Mouse (Mus musculus): ENCODE results near the gene Six6.

- TF ChIP-seq JUND (IDR thresholded peaks at IDR 0.05; ENCODE audit: low read depth, low read length): no peak
- TF ChIP-seq CTCF (IDR thresholded peaks at IDR 0.05 in 2 of 3, conservative IDR thresholded peaks at IDR 0.05 in 1 of 3; ENCODE audit: control insufficient read depth in 1 of 3, insufficient read depth in 1 of 3, low read depth in 2 of 3, low read length in 3 of 3, poor library complexity in 1 of 3, severe bottlenecking in 1 of 3): peak; percentile 78 to 94 (median 89)
- no peak for TF ChIP-seq NRF1 (IDR thresholded peaks at IDR 0.05; ENCODE audit: insufficient read depth, low read depth, low read length, poor library complexity, severe bottlenecking)
- TF ChIP-seq TCF12 (IDR thresholded peaks at IDR 0.05; ENCODE audit: low read depth, low read length): no peak
- no peak for TF ChIP-seq POLR2A (IDR thresholded peaks at IDR 0.05; ENCODE audit: control insufficient read depth in 1 of 2, insufficient read depth in 1 of 2, low read depth in 1 of 2, low read length in 2 of 2, poor library complexity in 1 of 2)
- peak in 1 of 2 experiments; percentile 31; a peak in 1 of 4 replicates for TF ChIP-seq EP300 (IDR thresholded peaks at IDR 0.05; ENCODE audit: low read depth in 1 of 2, low read length in 2 of 2)
- TF ChIP-seq E2F4 (IDR thresholded peaks at IDR 0.05; ENCODE audit: borderline replicate concordance, low read depth, low read length): no peak
- TF ChIP-seq ELF1 (IDR thresholded peaks at IDR 0.05; ENCODE audit: low read depth, low read length): no peak
- no peak for TF ChIP-seq CHD2 (IDR thresholded peaks at IDR 0.05; ENCODE audit: low read length)
Measured at GRCm38 (mm10) chr12:72976718-72977117, 37.0 kb downstream of the Six6 start.

All from MEL (cell line).